8 mouse cellular contexts compared by ENCODE assay signal in genomic region chr13:43478586-43478985, GRCm38 (mm10). TPM values are rescaled to one million over a fixed set of nuclear protein-coding genes. Genes with fewer than 3 reads are reported as not detected.
DNase-seq lines count a peak whose midpoint lies in the region; ATAC-seq lines count a peak whose summit lies in the region.

No protein-coding gene starts in this region.

- DNase-seq in adrenal gland, postnatal 10 days, result peak; percentile 38
- no peak for DNase-seq in adrenal gland, postnatal 4 days (ENCODE audit: low spot score in 2 of 2)
- DNase-seq in A20 (ENCODE audit: low read depth, low spot score), result peak; percentile 42
- no peak for DNase-seq in forebrain, embryonic 10.5 days (ENCODE audit: extremely low spot score, low spot score)
- DNase-seq in intestine, embryonic 14.5 days (ENCODE audit: low spot score), result no peak
- DNase-seq in lung, postnatal 36 days, result peak; percentile 63
- no peak for DNase-seq in spleen, postnatal 36 days (ENCODE audit: low spot score in 2 of 2)
- DNase-seq in thymus, postnatal 0 days (ENCODE audit: low spot score), result no peak

- no peaks in the 10 kb centered on the region for H3K36me3 ChIP-seq in forebrain, embryonic 10.5 days (replicated peaks)
- no peaks in the 10 kb centered on the region for H3K36me3 ChIP-seq in intestine, embryonic 14.5 days (ENCODE audit: control insufficient read depth, insufficient read depth, low read length)

- H3K4me1 ChIP-seq in forebrain, embryonic 10.5 days, result peaks cover 36% of the 10 kb centered on the region
- H3K4me1 ChIP-seq in intestine, embryonic 14.5 days (replicated peaks; ENCODE audit: control insufficient read depth, insufficient read depth, low read length), result peaks cover 33% of the 10 kb centered on the region

- no peak for ATAC-seq in intestine, embryonic 14.5 days (replicated peaks; ENCODE audit: low FRiP score, low TSS enrichment, low read depth)

- H3K9me3 ChIP-seq in forebrain, embryonic 10.5 days, result no peaks in the 10 kb centered on the region
- H3K9me3 ChIP-seq in intestine, embryonic 14.5 days (ENCODE audit: control insufficient read depth, low read length), result no peaks in the 10 kb centered on the region

- WGBS in forebrain, embryonic 10.5 days, result 50% methylated on average over 8 of the region's 8 CpGs
- 15% methylated on average over 8 of the region's 8 CpGs for WGBS in intestine, embryonic 14.5 days

- peaks cover 5% of the 10 kb centered on the region; the same call in 1 of the 2 replicates for H3K27me3 ChIP-seq in forebrain, embryonic 10.5 days (ENCODE audit: poor library complexity, severe bottlenecking)
- H3K27me3 ChIP-seq in intestine, embryonic 14.5 days (replicated peaks; ENCODE audit: control insufficient read depth, insufficient read depth, low read length), result no peaks in the 10 kb centered on the region

- H3K4me2 ChIP-seq in intestine, embryonic 14.5 days (ENCODE audit: low read length), result peak overlapping the region; percentile 64

- H3K9ac ChIP-seq in intestine, embryonic 14.5 days (ENCODE audit: low read length), result peak overlapping the region; percentile 43

- no peak overlapping the region for H3K27ac ChIP-seq in forebrain, embryonic 10.5 days
- H3K27ac ChIP-seq in intestine, embryonic 14.5 days (ENCODE audit: low read depth), result no peak overlapping the region

- peak overlapping the region; percentile 93 for H3K4me3 ChIP-seq in forebrain, embryonic 10.5 days
- peak overlapping the region; percentile 98 for H3K4me3 ChIP-seq in intestine, embryonic 14.5 days (ENCODE audit: low read depth, low read length)

RNA-seq across cellular contexts. Expression of gene Ranbp9, which starts 2.5 kb away (rescaled TPM):
- 10 to 100 TPM; 53.1 to 59.9 TPM for total RNA-seq in adrenal gland, postnatal 10 days (2021)
- 10 to 100 TPM; 57.0 to 62.2 TPM for total RNA-seq in adrenal gland, postnatal 4 days (2021)
- polyA plus RNA-seq in forebrain, embryonic 10.5 days (2016; fragmentation: Nextera tagmentation; extraction: Ambion mirVana), result 8.2 and 10.6 TPM in 2 replicates
- polyA plus RNA-seq in intestine, embryonic 14.5 days (2014; fragmentation: Nextera tagmentation; extraction: Ambion mirVana), result 11.0 and 11.1 TPM in 2 replicates
- polyA plus RNA-seq in thymus, postnatal 0 days (2015; fragmentation: Nextera tagmentation; extraction: Ambion mirVana), result 13.1 and 15.3 TPM in 2 replicates

Comparison
In these comparisons a context has a peak if more than half of its experiments do, and no peak if none do; other contexts are left out.
1. DNase-seq: peak in adrenal gland, postnatal 10 days (single experiment), A20 (single experiment) and lung, postnatal 36 days (single experiment); none in adrenal gland, postnatal 4 days (0 of 2), forebrain, embryonic 10.5 days (single experiment), intestine, embryonic 14.5 days (single experiment), spleen, postnatal 36 days (0 of 2) and thymus, postnatal 0 days (single experiment).